Mouse (Mus musculus) 416B (cell line): ENCODE measurements around the gene Vmn1r61.

ENCODE experiments used
- DNase-seq: peaks from one replicate; pipeline ENCODE4 v3.0.0; 2011; ENCODE audit warnings: low read depth

Gene Vmn1r61

DNA sequence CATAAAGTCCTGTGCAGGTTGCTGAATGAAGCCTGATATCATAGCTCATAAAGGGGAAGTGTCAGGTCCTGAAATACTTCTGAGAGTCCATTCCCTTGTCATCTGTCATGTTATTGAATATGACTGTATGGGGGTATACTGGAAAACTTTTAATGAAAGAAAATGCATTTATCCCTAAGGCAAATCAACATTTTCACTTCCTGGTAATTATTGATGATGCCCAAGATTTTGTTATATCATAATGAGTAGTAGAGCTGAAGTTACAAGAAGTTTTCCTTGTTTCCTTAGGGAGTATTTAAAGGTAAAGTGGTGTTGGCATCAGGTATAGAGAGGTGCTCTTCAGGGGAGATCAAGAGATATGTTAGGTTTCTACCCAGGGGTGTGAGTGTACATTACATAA is at the start of gene Vmn1r61:
Gene Vmn1r61 (minus strand): TSS at position 101 of the 400 bp plus-strand sequence.
- no peak for DNase-seq
